Mouse (Mus musculus): ENCODE data around the gene Rapgef6. TPM values are rescaled to one million over a fixed set of nuclear protein-coding genes. Genes with fewer than 3 reads are reported as not detected.
"Not testable (repeated sequence)": the region's sequence is repeated elsewhere in the genome, so short reads cannot be mapped to it uniquely, and the experiment has no call there.

Rapgef6 gene
- total and polyA plus RNA-seq, 2 experiments from 2014 or later: 33.4 to 62.9 TPM

GRCm38 (mm10) chr11:54595053-54595452 lies 72.4 kb downstream of the Rapgef6 start:
- Histone ChIP-seq H3K9ac (replicated peaks; ENCODE audit: low read length, poor library complexity, severe bottlenecking) (0 out of 2 replicates have a peak overlapping the region, but pooled peaks have one; percentile 19), H3K9me3 (ENCODE audit: low read length) (no peaks in the 10 kb centered on the region), H3K27me3 (ENCODE audit: insufficient read depth, low read length) (no peaks in the 10 kb centered on the region), H3K27ac (ENCODE audit: low read depth, low read length) (peak overlapping the region; percentile 59), H3K4me1 (ENCODE audit: insufficient read depth, low read length) (0 out of 2 replicates have a peak, but pooled peaks cover 3% of the 10 kb centered on the region), H3K36me3 (ENCODE audit: insufficient read depth, low read length) (no peaks in the 10 kb centered on the region), H3K4me3 (ENCODE audit: low read depth, low read length) (no peak overlapping the region), H3K4me2 (ENCODE audit: low read depth, low read length, poor library complexity, severe bottlenecking) (no peak overlapping the region)
- TF ChIP-seq CTCF (IDR thresholded peaks at IDR 0.05): peak; percentile 45
- WGBS: 50% methylated on average over 4 of the region's 4 CpGs
- ATAC-seq (ENCODE audit: low FRiP score): 0 out of 2 replicates have a peak, but pooled peaks have one; percentile 58
- DNase-seq (ENCODE audit: low spot score): peak; percentile 35

- DNase-seq (ENCODE audit: low spot score): peak; percentile 78
- 29% methylated on average over 8 of the region's 8 CpGs for WGBS
- peak overlapping the region; percentile 40 for H3K4me2 ChIP-seq (ENCODE audit: low read depth, low read length, poor library complexity, severe bottlenecking)
- H3K4me3 ChIP-seq (ENCODE audit: low read depth, low read length): peak overlapping the region; percentile 41
- peak overlapping the region; percentile 81 for H3K27ac ChIP-seq (ENCODE audit: low read depth, low read length)
- H3K27me3 ChIP-seq (ENCODE audit: insufficient read depth, low read length): no peaks in the 10 kb centered on the region
- ATAC-seq (ENCODE audit: low FRiP score): peak; percentile 84
- H3K36me3 ChIP-seq (ENCODE audit: insufficient read depth, low read length): no peaks in the 10 kb centered on the region
- peak overlapping the region; percentile 64 for H3K9ac ChIP-seq (replicated peaks; ENCODE audit: low read length, poor library complexity, severe bottlenecking)
- H3K9me3 ChIP-seq (ENCODE audit: low read length): no peaks in the 10 kb centered on the region
- 0 out of 2 replicates have a peak, but pooled peaks cover 3% of the 10 kb centered on the region for H3K4me1 ChIP-seq (ENCODE audit: insufficient read depth, low read length)
- TF ChIP-seq CTCF (IDR thresholded peaks at IDR 0.05): no peak
These were observed 73.4 kb downstream of the Rapgef6 start for GRCm38 (mm10) chr11:54595905-54596555.

GRCm38 (mm10) chr11:54597902-54598447 lies 75.3 kb downstream of the Rapgef6 start:
- H3K4me1 ChIP-seq (ENCODE audit: insufficient read depth, low read length): 0 out of 2 replicates have a peak, but pooled peaks cover 3% of the 10 kb centered on the region
- H3K36me3 ChIP-seq (ENCODE audit: insufficient read depth, low read length): no peaks in the 10 kb centered on the region
- DNase-seq (ENCODE audit: low spot score): peak; percentile 39
- TF ChIP-seq CTCF (IDR thresholded peaks at IDR 0.05): peak; percentile 32
- 21% methylated on average over 1 of the region's 1 CpGs for WGBS
- peak overlapping the region; percentile 36; the same call in 1 of the 2 replicates for H3K9ac ChIP-seq (replicated peaks; ENCODE audit: low read length, poor library complexity, severe bottlenecking)
- ATAC-seq (ENCODE audit: low FRiP score): no peak
- H3K9me3 ChIP-seq (ENCODE audit: low read length): no peaks in the 10 kb centered on the region
- H3K27me3 ChIP-seq (ENCODE audit: insufficient read depth, low read length): no peaks in the 10 kb centered on the region
- H3K27ac ChIP-seq (ENCODE audit: low read depth, low read length): 0 out of 2 replicates have a peak overlapping the region, but pooled peaks have one; percentile 43
- peak overlapping the region; percentile 45 for H3K4me3 ChIP-seq (ENCODE audit: low read depth, low read length)
- peak overlapping the region; percentile 49 for H3K4me2 ChIP-seq (ENCODE audit: low read depth, low read length, poor library complexity, severe bottlenecking)

GRCm38 (mm10) chr11:54601121-54601520 lies 78.5 kb downstream of the Rapgef6 start:
- 93% methylated on average over 2 of the region's 2 CpGs for WGBS
- no peak overlapping the region for H3K9ac ChIP-seq (replicated peaks; ENCODE audit: low read length, poor library complexity, severe bottlenecking)
- H3K27me3 ChIP-seq (ENCODE audit: insufficient read depth, low read length): no peaks in the 10 kb centered on the region
- H3K36me3 ChIP-seq (ENCODE audit: insufficient read depth, low read length): no peaks in the 10 kb centered on the region
- H3K9me3 ChIP-seq (ENCODE audit: low read length): no peaks in the 10 kb centered on the region
- no peak for TF ChIP-seq CTCF (IDR thresholded peaks at IDR 0.05)
- H3K4me3 ChIP-seq (ENCODE audit: low read depth, low read length): no peak overlapping the region
- H3K4me1 ChIP-seq (ENCODE audit: insufficient read depth, low read length): no peaks in the 10 kb centered on the region
- no peak overlapping the region for H3K27ac ChIP-seq (ENCODE audit: low read depth, low read length)
- ATAC-seq (ENCODE audit: low FRiP score) (no peak), DNase-seq (ENCODE audit: low spot score) (no peak)
- no peak overlapping the region for H3K4me2 ChIP-seq (ENCODE audit: low read depth, low read length, poor library complexity, severe bottlenecking)

GRCm38 (mm10) chr11:54602764-54603163 lies 80.1 kb downstream of the Rapgef6 start:
- DNase-seq (ENCODE audit: low spot score); H3K36me3 ChIP-seq (ENCODE audit: insufficient read depth, low read length); H3K27me3 ChIP-seq (ENCODE audit: insufficient read depth, low read length); H3K4me3 ChIP-seq (ENCODE audit: low read depth, low read length); H3K9me3 ChIP-seq (ENCODE audit: low read length); H3K9ac ChIP-seq (replicated peaks; ENCODE audit: low read length, poor library complexity, severe bottlenecking); H3K4me1 ChIP-seq (ENCODE audit: insufficient read depth, low read length); H3K4me2 ChIP-seq (ENCODE audit: low read depth, low read length, poor library complexity, severe bottlenecking); ATAC-seq (ENCODE audit: low FRiP score); H3K27ac ChIP-seq (ENCODE audit: low read depth, low read length): not testable (repeated sequence)
- 83% methylated on average over 1 of the region's 1 CpGs for WGBS

- DNase-seq (ENCODE audit: low spot score) (no peak), ATAC-seq (ENCODE audit: low FRiP score) (no peak)
- Histone ChIP-seq H3K4me3 (ENCODE audit: low read depth, low read length) (no peak overlapping the region), H3K27me3 (ENCODE audit: insufficient read depth, low read length) (no peaks in the 10 kb centered on the region), H3K9ac (replicated peaks; ENCODE audit: low read length, poor library complexity, severe bottlenecking) (no peak overlapping the region), H3K9me3 (ENCODE audit: low read length) (no peaks in the 10 kb centered on the region), H3K4me2 (ENCODE audit: low read depth, low read length, poor library complexity, severe bottlenecking) (no peak overlapping the region), H3K4me1 (ENCODE audit: insufficient read depth, low read length) (no peaks in the 10 kb centered on the region), H3K36me3 (ENCODE audit: insufficient read depth, low read length) (no peaks in the 10 kb centered on the region), H3K27ac (ENCODE audit: low read depth, low read length) (no peak overlapping the region)
- no peak for TF ChIP-seq CTCF (IDR thresholded peaks at IDR 0.05)
- 65% methylated on average over 3 of the region's 3 CpGs for WGBS
These were observed 81.8 kb downstream of the Rapgef6 start for GRCm38 (mm10) chr11:54604415-54604814.

Data from midbrain, postnatal 0 days (tissue).